Mouse (Mus musculus) ES-E14 (cell line): ENCODE results near the gene Them7.

Experiments used
- CHD2 ChIP-seq: IDR thresholded peaks from 2 replicates; pipeline ENCODE4 v1.6.1; 2014; ENCODE audit warnings: mild to moderate bottlenecking, low read depth, low read length, inconsistent platforms
- MAFK ChIP-seq: IDR thresholded peaks from 2 replicates; pipeline ENCODE4 v1.6.1; 2014; ENCODE audit warnings: mild to moderate bottlenecking, low read depth, low read length, inconsistent platforms; ENCODE audit not compliant: insufficient read depth
- ZC3H11A ChIP-seq: IDR thresholded peaks from 2 replicates; pipeline ENCODE4 v1.6.1; 2012; ENCODE audit warnings: low read depth, mild to moderate bottlenecking, inconsistent platforms, low read length, borderline replicate concordance
- ZNF384 ChIP-seq: IDR thresholded peaks from 2 replicates; pipeline ENCODE4 v1.6.1; 2012; ENCODE audit warnings: low read depth, low read length, inconsistent platforms

DNA sequence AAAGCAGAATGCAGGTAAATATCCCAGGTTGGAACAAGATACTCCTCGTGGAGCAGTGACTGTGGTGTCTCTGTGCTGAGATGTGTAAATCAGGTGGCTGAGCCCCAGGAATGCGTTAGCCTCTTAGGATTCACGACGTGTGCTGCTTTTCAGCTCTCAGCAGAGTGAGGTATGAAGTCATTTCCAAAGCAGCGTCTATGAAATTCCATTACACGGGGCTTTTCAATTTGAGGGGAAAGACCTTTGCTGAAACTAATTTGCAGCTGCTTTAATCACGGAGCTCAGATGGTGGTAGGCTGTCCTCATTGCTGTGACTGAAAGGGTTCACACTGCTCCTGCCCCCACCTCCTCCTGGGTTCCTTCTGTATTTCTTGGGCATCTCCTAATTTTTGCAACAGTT, 87.9 kb downstream of the Them7 start:
- TF ChIP-seq ZC3H11A (no peak), CHD2 (no peak), ZNF384 (no peak), MAFK (no peak)
